In the genomic region with DNA sequence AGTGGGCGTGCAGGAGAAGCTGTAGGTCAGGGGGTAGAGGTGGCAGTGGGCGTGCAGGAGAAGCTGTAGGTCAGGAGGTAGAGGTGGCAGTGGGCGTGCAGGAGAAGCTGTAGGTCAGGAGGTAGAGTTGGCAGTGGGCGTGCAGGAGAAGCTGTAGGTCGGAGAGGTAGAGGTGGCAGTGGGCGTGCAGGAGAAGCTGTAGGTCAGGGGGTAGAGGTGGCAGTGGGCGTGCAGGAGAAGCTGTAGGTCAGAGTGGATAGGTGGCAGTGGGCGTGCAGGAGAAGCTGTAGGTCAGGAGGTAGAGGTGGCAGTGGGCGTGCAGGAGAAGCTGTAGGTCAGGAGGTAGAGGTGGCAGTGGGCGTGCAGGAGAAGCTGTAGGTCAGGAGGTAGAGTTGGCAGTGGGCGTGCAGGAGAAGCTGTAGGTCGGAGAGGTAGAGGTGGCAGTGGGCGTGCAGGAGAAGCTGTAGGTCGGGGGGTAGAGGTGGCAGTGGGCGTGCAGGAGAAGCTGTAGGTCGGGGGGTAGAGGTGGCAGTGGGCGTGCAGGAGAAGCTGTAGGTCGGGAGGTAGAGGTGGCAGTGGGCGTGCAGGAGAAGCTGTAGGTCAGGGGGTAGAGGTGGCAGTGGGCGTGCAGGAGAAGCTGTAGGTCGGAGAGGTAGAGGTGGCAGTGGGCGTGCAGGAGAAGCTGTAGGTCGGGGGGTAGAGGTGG, we compare ENCODE assay signal across 8 mouse cellular contexts. TPM values are rescaled to one million over a fixed set of nuclear protein-coding genes. Genes with fewer than 3 reads are reported as not detected.
DNase-seq lines count a peak whose midpoint lies in the region.
"Not testable (repeated sequence)": the region's sequence is repeated elsewhere in the genome, so short reads cannot be mapped to it uniquely, and the experiment has no call there.
"Had no signal": no experiment of that assay in that cellular context is flagged by ENCODE, and none has a peak within 500 bp of the region (broad histone marks: within the 10 kb centered on the region; RNA-seq: fewer than 3 reads in every experiment).

No protein-coding gene starts in this region.

- intact Hi-C loops in heart, postnatal 14 days (cut with DNase I), result not testable (repeated sequence)

- peak; percentile 54 for DNase-seq in cerebellum, adult 11-12 months
- peak; percentile 50 to 55 for DNase-seq in frontal cortex, postnatal 25 days (ENCODE audit: low spot score in 2 of 2)
- DNase-seq in heart, postnatal 14 days, result peak; percentile 59 to 66
- DNase-seq in layer of hippocampus, adult 9-11 months, result peak; percentile 55
- DNase-seq in lung, adult 18-20 months, result peak; percentile 67 to 81
- DNase-seq in right cerebral cortex, adult 18-20 months, result peak; percentile 67
- DNase-seq in thymus, postnatal 10 days (ENCODE audit: low spot score in 2 of 2), result peak; percentile 68 to 79

RNA-seq across cellular contexts. Expression of a gene that starts 3.7 kb away (rescaled TPM):
- total RNA-seq in heart, postnatal 14 days (2021), result under 1 TPM; 0.22 to 0.26 TPM

RNA-seq across cellular contexts. Expression of a gene that starts 20.8 kb away (rescaled TPM):
- total RNA-seq in heart, postnatal 14 days (2021), result not detected
- total RNA-seq: MEL had no signal

RNA-seq across cellular contexts. Expression of a gene that starts 57.7 kb away (rescaled TPM):
- 100 to 1,000 TPM; 101 to 106 TPM for total RNA-seq in heart, postnatal 14 days (2021)
- total RNA-seq: MEL had no signal

Comparison
In these comparisons a context has a peak if more than half of its experiments do, and no peak if none do; other contexts are left out.
1. Peak in every context shown above with its lines: DNase-seq.